Mouse (Mus musculus) kidney, postnatal 36 days (tissue): ENCODE measurements around the gene Unc13d.
"Not testable (repeated sequence)": the region's sequence is repeated elsewhere in the genome, so short reads cannot be mapped to it uniquely, and the experiment has no call there.

Experiments
- DNase-seq, 2 experiments: peaks; one replicate each; pipeline ENCODE4 v3.0.0; 2021 to 2022; ENCODE audit warnings: mixed read lengths in 2 of 2

Gene Unc13d

DNA sequence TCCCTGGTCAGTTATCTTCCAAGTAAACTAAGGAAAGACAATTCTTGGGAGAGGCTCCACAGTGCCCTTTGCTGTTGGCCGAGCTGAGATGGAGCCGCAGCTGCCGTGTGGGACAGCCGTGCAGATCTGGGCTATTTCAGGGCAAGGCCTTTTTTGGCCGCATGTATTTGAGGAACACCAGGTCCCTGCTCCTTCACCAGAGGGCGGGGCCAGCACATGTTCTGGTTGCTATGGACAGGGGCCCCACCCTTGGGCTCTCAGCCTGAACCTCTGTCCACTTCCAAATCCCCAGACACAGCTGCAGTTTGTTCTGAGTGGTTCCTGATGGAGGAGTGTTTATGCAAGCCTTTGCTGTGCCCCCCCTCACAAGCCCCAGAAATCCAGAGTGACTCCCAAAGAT, 22.6 kb upstream of the Unc13d start:
- peak; percentile 81 to 87 for DNase-seq

DNA sequence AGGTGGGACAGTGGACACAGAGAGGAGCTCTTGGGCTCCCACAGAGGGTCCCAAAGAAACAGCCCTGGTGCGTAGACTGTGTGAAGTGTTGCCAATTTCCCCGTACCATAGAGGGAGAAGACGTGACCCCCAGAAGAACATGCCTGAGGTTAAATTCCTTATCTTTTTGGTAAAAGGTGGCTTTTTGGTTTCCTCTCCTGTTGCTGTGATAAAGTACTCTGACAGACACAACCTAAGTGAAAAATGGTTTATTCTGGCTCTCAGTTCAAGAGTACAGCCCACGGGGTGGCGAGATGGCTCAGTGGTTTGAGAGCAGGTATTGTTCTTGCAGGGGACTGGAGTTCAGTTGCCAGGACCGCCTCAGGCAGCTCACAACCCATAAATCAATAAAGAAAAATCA, 21.7 kb upstream of the Unc13d start:
- DNase-seq: peak in 1 of 2 experiments; percentile 43

DNA sequence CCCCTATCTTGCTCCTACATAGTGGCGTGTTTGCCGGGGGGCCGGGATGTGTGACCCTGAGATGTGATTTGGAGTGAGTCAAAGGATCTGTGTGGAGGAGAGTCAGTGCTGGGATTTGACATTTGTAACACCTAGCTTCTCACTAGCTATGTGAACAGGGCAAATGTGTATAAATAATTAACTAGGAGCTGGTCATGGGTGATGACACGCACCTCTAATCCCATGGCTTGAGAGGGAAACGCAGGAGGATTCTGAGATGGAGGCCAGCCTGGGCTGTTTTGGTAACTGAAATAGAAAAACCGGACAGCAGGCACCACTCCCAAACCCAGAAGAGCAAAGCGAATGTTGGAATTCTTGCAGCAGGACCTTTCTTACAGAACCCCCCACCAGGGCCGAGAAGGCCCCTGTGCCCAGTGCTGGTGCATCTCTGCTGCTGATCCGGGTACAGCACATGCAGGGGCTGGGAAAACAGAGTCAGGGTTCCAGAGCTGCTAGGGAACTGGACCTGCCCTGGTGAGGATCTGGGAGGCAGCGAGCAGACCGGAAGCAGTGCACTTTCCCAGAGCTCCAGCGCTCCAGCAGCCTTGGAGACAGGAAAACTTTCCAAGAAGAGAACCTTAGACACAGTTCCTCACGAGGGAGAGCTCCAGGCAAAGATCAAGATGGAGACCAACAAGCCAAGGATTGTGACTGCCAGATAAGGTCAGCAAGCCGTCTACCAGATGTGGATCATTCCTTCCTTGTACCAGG, 21.1 kb upstream of the Unc13d start:
- peak; percentile 71 to 79 for DNase-seq

DNA sequence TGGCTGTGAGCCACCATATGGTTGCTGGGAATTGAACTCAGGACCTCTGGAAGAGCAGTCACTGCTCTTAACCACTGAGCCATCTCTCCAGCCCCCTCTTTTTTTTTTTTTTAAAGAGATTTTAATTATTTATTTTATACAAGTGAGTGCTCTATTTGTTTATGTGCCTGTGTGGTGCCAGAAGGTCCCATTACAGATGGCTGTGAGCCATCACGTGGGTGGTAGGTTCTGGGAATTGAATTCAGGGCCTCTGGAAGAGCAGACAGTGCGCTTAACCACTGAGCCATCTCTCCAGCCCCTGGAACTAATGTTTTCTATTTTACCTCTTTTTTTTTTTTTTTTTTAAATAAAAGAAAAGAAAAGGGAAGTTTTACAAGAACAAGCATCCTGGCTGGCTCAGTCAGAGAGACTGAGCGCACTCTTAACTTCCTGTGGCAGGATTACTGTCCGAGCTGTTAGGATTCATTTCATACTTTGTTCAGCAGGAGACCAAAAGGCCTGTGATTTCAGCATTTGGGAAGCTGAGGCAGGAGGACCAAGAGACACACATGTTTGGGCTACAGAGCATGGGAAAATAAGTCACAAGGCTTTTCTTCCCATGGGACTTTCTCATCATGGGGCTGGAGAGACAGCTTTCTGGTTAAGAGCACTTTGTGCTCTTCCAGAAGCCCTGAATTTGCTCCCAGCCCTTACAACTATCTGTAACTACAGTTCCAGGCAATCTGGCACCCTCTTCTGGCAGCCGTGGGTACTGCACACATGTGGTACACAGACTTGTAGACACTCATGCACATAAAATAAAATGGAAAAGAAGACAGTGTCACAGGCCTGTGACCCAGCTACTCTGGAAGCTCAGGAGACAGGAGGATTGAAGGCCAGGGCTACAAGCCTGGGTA, 18.7 kb upstream of the Unc13d start:
- DNase-seq: peak in 1 of 2 experiments; percentile 66

DNA sequence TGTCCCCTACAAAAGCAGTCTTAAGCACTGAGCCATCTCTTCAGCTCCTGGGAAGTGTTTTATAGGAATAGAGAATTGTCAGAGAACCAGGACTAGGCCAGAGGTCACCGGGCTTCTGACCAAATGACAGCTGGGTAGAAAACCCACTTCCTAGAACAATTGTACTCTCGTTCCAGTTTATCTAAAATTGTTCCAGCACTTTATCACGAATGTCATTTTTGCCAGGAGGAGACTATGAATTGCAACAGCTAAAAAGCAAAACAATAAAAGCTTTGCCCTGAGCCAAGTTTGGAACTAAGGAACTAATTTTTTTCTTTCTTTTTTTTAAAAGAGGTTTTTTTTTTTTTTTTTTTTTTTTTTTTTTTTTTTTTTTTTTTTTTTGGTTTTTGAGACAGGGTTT, 17.8 kb upstream of the Unc13d start:
- DNase-seq: peak; percentile 81 to 88

DNA sequence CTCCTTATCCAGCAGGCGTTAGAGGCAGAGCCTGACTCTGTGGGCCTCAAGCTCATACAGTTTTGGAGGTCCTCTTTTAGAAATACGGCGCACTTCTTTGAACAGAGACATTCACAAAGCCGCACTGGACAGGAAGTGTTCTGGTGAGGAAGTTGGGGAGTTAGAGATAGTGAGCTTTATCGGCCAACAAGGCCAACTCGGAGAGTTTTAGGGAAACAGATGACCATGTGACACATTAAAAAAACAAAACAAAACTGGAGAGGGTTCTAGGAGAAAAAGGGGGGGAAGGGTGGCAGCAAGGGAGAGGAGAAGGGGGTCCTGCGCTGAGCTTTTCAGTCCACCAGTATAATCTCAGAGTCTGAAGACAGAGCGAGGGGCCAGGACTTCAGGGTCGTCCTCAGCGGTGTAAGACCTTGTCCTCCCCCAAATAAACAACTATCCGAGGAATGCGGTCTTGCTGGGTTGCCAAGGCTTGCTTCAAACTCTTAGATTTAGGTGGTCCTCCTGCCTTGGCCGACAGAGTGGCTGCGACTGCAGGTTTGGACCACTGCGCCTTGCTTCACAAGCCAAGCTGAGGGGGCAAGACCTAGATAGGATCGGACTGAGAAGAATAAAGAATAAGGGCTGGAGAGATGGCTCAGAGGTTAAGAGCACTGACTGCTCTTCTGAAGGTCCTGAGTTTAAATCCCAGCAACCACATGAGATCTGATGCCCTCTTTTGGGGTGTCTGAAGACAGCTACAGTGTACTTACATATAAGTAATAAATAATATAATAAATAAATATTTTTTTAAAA, 16.2 kb upstream of the Unc13d start:
- DNase-seq: no peak

DNA sequence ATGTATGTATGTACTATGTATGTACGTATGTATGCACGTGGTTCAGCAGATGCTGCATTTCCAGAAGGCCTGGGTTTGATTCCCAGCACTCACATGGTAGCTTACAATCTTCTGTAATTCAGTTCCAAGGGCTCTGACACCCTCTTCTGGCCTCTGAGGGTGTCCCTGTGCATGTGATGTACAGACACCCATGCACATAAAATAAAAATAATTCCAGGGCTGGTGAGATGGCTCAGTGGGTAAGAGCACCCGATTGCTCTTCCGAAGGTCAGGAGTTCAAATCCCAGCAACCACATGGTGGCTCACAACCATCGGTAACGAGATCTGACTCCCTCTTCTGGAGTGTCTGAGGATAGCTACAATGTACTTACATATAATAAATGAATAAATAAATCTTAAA, 15.2 kb upstream of the Unc13d start:
- DNase-seq: not testable (repeated sequence)

DNA sequence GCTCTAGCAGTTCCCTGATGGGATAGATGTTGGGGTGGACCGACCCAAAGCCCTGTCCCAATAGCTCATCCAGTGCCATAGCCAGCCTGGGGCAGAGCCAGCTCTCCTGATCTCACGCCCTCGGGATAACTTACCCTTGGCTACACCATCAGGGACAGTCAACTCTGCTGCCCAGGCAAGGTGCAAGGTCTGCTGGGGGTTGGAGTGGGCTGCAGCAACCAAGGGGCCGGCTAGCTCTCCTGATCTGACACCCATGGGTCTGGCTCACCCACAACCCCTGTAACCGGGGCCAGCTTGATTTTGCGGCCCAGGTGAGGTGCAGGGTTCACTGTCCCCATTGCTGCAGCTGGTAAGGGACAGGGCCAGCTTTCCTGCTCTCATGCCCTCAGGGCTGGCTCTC, 13.8 kb upstream of the Unc13d start:
- no peak for DNase-seq

DNA sequence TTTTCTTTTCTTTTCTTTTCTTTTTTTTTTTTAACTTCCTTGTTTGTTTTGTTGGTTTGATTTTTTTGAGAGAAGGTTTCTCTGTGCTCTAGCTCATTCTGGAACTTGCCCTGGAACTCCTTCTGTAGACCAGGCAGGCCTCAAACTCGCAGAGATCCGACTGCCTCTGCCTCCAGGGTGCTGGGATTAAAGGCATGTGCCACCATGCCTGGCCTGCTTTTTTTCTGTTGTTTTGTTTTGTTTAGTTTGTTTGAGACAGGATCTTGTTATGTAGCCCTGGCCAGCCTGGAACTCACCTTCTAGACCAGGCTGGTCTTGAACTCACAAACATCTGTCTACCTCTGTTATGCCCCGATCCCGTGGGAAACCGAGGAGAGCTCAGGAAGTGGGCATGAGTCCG, 11.8 kb upstream of the Unc13d start:
- no peak for DNase-seq

DNA sequence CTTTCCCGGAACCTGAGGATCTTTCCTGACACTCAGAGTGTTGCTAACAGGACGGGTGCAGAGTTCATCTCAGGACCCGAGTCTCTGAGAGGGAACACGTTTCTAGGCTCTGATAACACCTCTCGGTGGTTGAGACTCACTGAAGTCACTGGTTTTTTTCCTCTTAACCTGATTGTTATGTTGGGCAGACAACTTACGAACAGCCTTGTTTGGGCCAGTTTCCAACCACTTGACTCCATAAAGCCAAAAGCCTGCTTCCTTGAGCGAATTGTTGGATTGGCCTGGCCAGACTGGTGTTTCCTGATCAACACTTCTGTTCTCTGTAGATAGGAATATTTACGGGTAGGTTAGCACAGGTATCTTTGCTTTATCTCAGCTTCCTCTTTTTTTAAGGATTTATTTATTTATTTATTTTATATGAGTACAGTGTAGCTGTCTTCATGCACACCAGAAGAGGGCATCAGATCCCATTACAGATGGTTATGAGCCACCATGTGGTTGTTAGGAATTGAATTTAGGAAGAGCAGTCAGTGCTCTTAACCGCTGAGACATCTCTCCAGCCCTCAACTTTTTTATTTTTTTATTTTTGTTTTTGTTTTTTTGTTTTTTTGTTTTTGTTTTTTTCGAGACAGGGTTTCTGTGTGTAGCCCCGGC, 11.1 kb upstream of the Unc13d start:
- peak in 1 of 2 experiments; percentile 47 for DNase-seq

DNA sequence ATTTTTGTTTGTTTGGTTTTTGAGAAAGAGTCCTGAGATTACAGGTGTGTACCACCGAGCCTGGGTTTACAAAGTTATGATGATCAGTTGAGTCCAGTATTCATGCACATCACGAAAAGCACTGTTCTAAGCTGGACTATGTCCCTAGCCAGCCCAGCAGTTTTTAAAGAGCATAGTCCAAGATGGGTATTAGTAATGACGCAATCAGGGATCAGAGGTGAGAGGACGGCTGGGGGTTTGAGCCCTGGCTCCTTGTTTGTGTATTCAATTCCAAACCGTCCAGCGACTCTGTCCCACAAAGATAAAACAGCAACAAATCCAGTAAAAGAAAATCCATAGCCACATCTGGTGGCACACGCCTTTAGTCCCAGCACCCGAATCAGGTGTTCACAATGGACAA, 10.4 kb upstream of the Unc13d start:
- peak; percentile 66 to 82 for DNase-seq

DNA sequence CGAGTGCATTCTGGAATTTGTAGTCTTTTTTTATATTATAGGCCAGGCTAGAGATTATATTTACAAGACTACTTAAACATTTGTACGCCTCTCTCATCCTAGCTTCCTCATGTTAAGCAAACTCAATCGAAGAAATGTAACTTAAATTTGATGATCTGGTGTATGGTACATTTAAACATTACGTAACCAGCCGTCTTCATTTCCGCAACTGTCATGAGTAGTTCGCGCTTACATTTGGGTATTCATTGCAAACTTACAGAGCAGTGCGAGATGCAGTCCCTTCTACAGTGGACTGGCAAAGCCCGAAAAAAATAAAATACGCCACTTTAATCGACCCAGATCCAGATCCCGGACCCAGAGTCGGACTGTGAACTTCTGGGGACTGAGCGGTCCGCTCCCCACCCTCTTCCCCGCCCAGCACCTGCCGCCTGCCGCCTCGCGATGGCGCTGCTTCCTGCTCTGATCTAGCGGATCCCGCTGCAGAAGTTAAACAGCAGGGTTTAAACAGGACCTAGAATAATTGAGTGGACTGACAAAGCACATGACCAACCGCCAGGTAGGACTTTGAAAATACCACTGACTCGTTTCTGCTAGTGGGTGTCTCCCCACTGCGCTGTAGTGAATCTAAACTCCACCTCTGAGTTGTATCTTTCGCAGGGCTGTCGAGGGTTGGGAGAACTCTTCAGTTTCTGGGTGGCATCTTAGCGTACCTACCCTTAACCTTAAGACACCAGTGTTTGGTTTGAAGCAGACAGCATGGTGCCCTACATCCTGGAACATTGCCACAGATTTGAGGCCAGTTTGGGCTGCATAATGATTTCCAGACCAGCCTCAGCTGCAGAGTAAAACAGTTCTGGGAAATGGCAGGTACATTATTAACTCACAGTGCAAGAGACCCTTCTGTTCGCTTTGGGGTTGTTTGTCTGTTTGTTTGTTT, 9.7 kb upstream of the Unc13d start:
- peak; percentile 94 to 96 for DNase-seq

DNA sequence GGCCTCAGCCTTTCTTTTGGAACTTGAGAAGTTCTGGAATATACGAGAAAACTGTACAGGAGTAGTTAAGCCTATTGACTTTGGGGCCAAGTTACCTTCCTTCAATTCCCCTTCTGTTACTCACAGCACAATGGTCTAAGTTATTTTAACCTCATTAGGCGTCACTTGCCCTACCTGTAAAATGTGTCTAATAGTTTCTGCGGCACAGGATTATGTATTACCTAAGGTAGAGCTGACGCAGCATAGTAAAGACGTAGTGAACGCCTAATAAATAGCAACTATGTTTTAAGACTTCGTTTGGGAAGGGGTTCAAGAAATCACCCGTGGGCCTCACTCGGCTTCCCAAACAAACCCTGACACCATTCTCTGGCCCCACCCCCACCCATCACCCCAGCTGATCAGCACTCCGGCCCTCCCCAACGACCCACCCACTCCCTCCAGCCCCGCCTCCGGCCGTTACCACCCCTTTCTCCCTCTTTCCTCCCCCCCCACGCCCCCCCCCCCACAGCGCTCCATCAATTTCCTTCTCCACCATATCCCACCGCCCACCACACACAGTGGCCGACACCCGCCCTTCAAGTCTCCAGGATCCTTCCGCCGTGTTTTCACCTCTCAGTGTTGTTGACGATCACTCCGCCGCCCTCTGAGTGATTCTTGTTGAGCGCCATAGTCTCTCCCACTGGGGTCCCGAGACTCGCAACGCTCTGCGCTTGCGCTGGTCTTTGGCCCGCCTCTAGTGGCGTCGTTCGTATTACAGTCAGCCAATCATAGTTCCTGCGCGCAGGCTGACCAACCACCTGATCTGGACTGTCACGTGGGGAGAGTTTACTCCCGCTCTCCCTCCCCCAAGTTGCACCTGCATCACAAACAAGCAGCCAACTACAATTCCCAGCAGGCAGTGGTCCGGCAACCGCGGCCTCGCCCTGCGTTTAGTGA, 8.8 kb upstream of the Unc13d start, which contains the start of gene Wbp2:
Gene Wbp2, minus strand, starts transcription at position 738 of the 936 bp plus-strand sequence.
- peak; percentile 98 to 100 for DNase-seq

DNA sequence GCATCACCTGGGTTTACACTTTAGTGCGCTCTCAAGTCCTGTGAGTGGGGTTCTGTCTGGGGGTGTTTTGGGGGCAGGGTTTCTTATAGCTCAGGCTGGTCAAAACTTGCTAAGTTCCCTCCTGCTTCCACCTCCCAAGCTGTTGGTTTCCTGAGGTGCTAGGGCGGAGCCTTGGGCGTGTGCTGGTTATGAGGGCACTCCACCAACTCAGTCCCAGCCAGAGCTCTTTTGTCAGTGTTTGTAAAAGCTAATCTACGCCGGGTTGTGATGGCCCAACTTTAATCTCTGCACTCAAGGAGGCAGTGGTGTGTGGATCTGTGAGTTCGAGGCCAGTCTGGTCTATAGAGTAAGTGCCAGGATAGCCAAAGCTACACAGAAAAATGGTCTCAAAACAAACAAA, 6.4 kb upstream of the Unc13d start:
- DNase-seq: no peak

DNA sequence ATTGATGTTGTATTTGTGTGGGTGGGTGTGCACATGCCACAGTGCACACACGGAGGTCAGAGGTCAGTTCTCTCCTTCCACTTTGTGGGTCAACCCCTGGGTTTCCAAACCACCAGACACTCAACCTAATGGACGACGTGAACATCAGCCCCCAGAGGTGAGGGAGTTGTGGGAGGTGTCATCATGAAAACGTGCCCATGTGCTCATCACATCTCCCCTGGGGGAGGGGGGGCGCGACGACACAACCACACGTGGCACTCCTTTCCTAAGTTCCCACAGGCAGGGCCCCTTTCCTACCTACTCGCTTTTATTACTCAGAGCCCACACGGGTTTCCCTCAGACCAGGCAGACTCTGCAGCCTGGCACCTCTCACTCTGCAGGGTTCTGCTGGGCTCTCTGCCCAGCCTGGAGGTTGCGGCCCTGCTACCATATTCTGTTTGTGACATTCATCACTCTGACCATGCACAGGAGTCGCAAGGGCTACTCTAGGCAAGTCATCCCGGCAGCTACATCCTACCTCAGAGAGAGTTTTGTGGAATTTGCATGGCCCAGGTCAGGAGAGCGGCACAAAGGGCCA, 5.4 kb upstream of the Unc13d start:
- no peak for DNase-seq

DNA sequence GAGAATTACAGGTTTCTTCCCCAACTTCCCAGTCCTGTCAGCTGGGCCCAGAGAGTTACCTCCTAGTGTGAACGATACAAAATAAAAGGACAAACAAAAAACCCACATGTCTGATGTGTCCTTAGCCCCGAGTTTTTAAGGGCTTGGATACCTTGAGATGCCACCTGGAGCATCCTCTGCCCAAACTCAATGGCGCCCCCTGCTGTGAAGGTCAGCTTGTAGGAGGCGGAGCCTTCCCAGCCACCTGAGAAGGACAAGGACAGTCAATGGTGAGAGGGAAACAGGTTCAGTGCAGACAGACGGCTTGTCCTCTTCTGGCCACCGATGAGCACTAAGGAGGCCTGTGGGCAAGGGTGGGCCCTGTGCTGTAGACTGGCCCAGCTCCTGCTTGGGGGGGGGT, 3.3 kb upstream of the Unc13d start:
- peak; percentile 52 to 88 for DNase-seq

DNA sequence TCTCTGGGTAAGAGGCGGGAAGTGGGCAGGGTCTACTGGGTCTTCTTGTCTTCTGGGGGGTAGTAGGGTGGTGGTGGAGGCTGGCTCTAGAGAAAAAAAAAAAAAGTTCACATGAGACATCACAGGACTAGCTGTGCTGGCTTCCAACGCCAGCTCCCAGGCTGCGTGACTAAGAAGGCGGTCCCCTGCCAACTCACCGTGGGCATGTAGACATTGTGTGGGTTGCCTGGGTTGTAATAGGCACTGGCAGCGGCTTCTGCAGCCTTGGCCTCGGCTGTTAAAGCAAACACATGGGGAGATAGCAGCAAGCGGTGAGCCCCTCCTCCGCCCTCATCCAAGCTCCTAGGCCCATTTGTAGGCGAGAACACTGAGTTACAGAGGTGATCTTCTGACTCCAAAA, 1.8 kb upstream of the Unc13d start:
- DNase-seq: no peak

DNA sequence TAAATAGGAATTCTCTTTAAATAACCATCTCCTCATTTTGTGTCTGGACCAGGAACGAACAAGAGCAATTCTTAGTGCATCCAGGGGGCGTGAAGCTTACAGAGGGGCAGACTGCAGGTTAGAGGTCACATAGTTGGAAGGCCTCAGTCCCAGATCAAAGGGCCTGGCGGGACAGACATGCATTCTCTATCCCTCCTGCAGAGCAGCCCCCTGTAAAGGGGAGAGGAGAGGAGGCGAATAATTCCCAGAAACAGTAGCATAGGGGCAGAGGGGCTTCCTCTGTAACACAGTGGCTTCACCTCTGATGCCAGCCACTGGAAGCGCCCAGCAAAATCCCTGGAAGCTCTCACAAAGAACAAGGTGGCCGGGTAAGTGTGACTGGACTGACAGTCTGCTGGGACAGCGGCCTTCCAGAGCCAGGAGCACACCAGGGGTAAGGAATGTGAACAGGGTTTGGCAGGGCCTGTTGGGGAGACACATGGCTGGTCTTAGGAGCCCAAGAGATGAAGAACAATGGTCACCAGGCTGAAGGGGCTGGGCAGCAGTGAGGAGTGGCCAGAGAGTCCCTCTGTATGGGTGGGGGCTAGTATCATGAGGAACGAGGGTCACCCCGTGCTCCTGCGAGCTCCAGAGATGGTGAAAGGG, 1.0 kb upstream of the Unc13d start:
- no peak for DNase-seq

DNA sequence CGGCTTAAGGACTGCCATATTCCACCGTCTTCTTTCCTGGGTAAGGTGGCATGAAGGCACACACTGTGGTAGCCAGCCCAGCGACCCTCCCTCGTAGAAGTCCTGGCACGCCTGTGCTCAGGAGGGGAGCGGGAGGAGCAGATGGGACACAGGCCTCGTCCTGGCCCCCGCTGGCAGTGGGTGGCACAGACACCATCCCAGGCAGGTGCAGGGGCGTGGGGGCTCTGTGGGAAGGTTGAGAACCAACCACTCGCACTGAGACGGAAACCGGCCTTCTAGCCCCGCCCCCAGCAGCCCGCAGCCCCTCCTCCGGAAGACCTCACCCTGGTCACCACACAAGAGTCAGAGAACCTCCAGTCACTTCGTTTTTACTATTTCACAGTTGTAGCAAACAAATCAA, 460 bp upstream of the Unc13d start:
- DNase-seq: peak in 1 of 2 experiments; percentile 75
